Mouse (Mus musculus) midbrain, embryonic 13.5 days (tissue): Measurements from ENCODE around the gene Als2cl. TPM values are rescaled to one million over a fixed set of nuclear protein-coding genes. Genes with fewer than 3 reads are reported as not detected.

ENCODE experiments used
- ATAC-seq: fragments of 200-750 bp; cut with Nextera tagmentation; 2 replicates; pipeline ENCODE4 v1.8.0; 2017; ENCODE audit warnings: mild to moderate bottlenecking, moderate TSS enrichment, moderate library complexity
- H3K27ac ChIP-seq: fragments of 300-500 bp; sonication (generic); 2 replicates; pipeline ENCODE4 v1.5.1; 2015; ENCODE audit warnings: inconsistent platforms, mild to moderate bottlenecking, moderate library complexity
- H3K27me3 ChIP-seq: fragments of 300-500 bp; sonication (generic); 2 replicates; pipeline ENCODE4 v1.6.1; 2015; ENCODE audit warnings: mild to moderate bottlenecking, inconsistent platforms
- H3K36me3 ChIP-seq: fragments of 300-500 bp; sonication (generic); 2 replicates; pipeline ENCODE4 v1.6.1; 2015; ENCODE audit warnings: mild to moderate bottlenecking, inconsistent platforms
- H3K4me1 ChIP-seq: fragments of 300-500 bp; sonication (generic); replicated peaks from 2 replicates; pipeline ENCODE4 v1.6.1; 2015; ENCODE audit warnings: inconsistent platforms
- H3K4me2 ChIP-seq: fragments of 300-500 bp; sonication (generic); replicated peaks from 2 replicates; pipeline ENCODE4 v1.6.1; 2015; ENCODE audit warnings: moderate library complexity, mild to moderate bottlenecking, inconsistent platforms
- H3K4me3 ChIP-seq: fragments of 300-500 bp; sonication (generic); replicated peaks from 2 replicates; pipeline ENCODE4 v1.5.1; 2015; ENCODE audit warnings: mild to moderate bottlenecking, inconsistent platforms
- H3K9ac ChIP-seq: fragments of 300-500 bp; sonication (generic); replicated peaks from 2 replicates; pipeline ENCODE4 v1.6.1; 2015; ENCODE audit warnings: mild to moderate bottlenecking, inconsistent platforms
- H3K9me3 ChIP-seq: fragments of 300-500 bp; sonication (generic); 2 replicates; pipeline ENCODE4 v1.6.1; 2016; ENCODE audit warnings: mild to moderate bottlenecking, inconsistent platforms
- WGBS: fragments of 180-500 bp; shearing (Covaris S2); methylation state at CpG from one replicate; pipeline ENCODE4 v1.1.7; 2015; 5-methylcytosine and 5-hydroxymethylcytosine counted together
- polyA plus RNA-seq: library from polyadenylated mRNA; unstranded; fragments of >200 nt; fragmentation: Nextera tagmentation; extraction: Ambion mirVana; gene quantifications from 2 replicates; pipeline ENCODE4 v1.2.1, GENCODE M21; 2015

The Als2cl gene
- polyA plus RNA-seq, 1 experiment from 2014 or later: 0.98 TPM

GRCm38 (mm10) chr9:110887388-110888303 lies 8.0 kb downstream of the Als2cl start:
- Histone ChIP-seq H3K4me3 (no peak overlapping the region), H3K4me2 (no peak overlapping the region), H3K9ac (no peak overlapping the region), H3K4me1 (0 out of 2 replicates have a peak, but pooled peaks cover 4% of the 10 kb centered on the region), H3K27ac (no peak overlapping the region), H3K9me3 (no peaks in the 10 kb centered on the region), H3K36me3 (no peaks in the 10 kb centered on the region), H3K27me3 (no peaks in the 10 kb centered on the region)
- no peak for ATAC-seq
- WGBS: 71% methylated on average over 9 of the region's 9 CpGs

DNA sequence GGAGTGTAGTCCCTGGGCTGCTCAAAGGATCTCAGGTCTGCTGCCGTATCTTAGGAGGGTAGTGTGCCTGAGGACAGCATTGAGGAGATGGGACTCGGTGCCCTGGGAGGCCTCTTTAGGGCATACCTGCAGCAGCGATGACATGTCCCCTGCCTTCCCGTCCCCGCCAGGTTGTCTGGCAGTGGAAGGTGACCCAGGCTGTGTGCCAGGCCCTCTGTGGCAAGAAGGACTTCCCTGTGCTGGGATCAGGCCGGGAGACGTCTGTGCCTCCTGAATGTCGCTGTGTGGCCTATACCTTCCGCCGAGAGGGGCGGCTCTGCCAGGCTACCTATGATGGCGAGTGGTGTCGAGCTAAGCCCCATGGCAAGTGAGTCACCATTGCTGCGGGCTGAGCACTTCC lies 9.3 kb downstream of the Als2cl start:
- Histone ChIP-seq H3K9ac (no peak overlapping the region), H3K27ac (no peak overlapping the region), H3K4me2 (no peak overlapping the region), H3K4me1 (0 out of 2 replicates have a peak, but pooled peaks cover 4% of the 10 kb centered on the region), H3K27me3 (peaks cover 2% of the 10 kb centered on the region; the same call in 1 of the 2 replicates), H3K4me3 (no peak overlapping the region), H3K36me3 (no peaks in the 10 kb centered on the region), H3K9me3 (no peaks in the 10 kb centered on the region)
- WGBS: 87% methylated on average over 14 of the region's 14 CpGs
- ATAC-seq: no peak

DNA sequence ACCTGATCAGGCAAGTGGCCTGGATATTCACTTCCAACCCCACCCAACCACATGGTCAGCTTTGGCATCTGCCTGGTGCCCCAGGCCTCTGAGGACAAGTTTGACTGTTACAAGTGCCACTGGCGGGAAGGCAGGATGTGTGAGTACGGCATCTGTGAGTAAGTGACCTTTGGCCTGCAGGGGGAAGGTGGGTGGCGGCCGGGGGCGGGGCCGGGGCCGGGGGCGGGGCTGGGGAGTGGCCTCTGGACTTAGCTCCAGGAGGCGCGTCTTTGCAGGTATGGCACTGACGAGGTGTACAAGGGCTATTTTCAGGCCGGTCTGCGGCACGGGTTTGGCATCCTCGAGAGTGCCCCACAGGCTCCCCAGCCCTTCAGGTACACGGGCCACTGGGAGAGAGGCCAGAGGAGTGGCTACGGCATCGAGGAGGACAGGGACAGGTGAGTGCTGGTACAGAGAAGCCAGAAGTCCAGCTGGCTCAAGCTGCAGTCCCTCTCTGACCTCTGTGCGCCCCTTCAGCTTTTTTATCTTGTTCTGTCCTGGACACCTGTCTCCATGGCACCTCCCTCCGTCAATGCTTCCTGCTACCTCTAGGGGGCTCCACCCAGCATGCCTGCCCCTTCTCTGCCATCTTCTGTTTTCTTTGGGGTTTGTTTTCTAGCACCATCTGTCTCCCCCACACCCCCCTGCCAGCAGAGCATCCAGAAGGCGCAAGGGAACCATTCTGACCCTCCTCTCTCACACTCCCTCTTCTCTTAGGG lies 10.5 kb downstream of the Als2cl start:
- ATAC-seq: no peak
- Histone ChIP-seq H3K9ac (no peak overlapping the region), H3K9me3 (no peaks in the 10 kb centered on the region), H3K4me2 (no peak overlapping the region), H3K4me1 (0 out of 2 replicates have a peak, but pooled peaks cover 4% of the 10 kb centered on the region), H3K4me3 (no peak overlapping the region), H3K27me3 (peaks cover 6% of the 10 kb centered on the region; the same call in 1 of the 2 replicates), H3K36me3 (no peaks in the 10 kb centered on the region), H3K27ac (no peak overlapping the region)
- WGBS: 15% methylated on average over 19 of the region's 21 CpGs

GRCm38 (mm10) chr9:110891077-110891828 lies 11.6 kb downstream of the Als2cl start:
- Histone ChIP-seq H3K4me3 (no peak overlapping the region), H3K4me1 (peaks cover 8% of the 10 kb centered on the region; the same call in 1 of the 2 replicates), H3K9me3 (no peaks in the 10 kb centered on the region), H3K27me3 (peaks cover 8% of the 10 kb centered on the region; the same call in 1 of the 2 replicates), H3K36me3 (no peaks in the 10 kb centered on the region), H3K9ac (no peak overlapping the region), H3K4me2 (no peak overlapping the region), H3K27ac (no peak overlapping the region)
- WGBS: 84% methylated on average over 12 of the region's 12 CpGs
- no peak for ATAC-seq

GRCm38 (mm10) chr9:110892552-110892951 lies 12.9 kb downstream of the Als2cl start:
- peaks cover 8% of the 10 kb centered on the region; the same call in 1 of the 2 replicates for H3K4me1 ChIP-seq
- H3K4me3 ChIP-seq: no peak overlapping the region
- peaks cover 8% of the 10 kb centered on the region; the same call in 1 of the 2 replicates for H3K27me3 ChIP-seq
- no peak overlapping the region for H3K27ac ChIP-seq
- no peak overlapping the region for H3K4me2 ChIP-seq
- no peaks in the 10 kb centered on the region for H3K36me3 ChIP-seq
- H3K9ac ChIP-seq: no peak overlapping the region
- ATAC-seq: no peak
- WGBS: 92% methylated on average over 3 of the region's 3 CpGs
- H3K9me3 ChIP-seq: no peaks in the 10 kb centered on the region

DNA sequence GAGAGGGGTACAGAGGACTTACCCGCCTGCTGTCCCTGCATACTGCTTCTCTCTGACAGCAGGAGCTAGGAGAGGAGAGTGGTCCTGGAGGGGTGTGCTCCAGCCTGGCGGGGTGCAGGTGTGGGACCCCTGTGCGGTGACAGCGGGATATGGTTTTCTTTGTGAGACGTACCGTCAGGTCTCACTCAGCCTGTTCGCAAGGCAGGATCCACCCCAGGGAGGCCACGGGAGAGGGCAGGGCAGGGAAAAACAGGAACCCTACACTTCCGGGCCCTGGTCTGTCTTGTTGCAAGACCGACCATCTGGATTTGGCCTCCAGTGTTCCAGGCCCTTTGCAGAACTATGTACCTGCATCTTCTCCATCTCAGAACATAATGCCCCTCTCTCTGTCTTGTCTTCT lies 13.8 kb downstream of the Als2cl start:
- H3K27ac ChIP-seq: no peak overlapping the region
- ATAC-seq: no peak
- H3K4me3 ChIP-seq: no peak overlapping the region
- no peak overlapping the region for H3K4me2 ChIP-seq
- peaks cover 8% of the 10 kb centered on the region; the same call in 1 of the 2 replicates for H3K27me3 ChIP-seq
- peaks cover 8% of the 10 kb centered on the region; the same call in 1 of the 2 replicates for H3K4me1 ChIP-seq
- H3K36me3 ChIP-seq: no peaks in the 10 kb centered on the region
- no peak overlapping the region for H3K9ac ChIP-seq
- WGBS: 72% methylated on average over 10 of the region's 10 CpGs
- no peaks in the 10 kb centered on the region for H3K9me3 ChIP-seq

DNA sequence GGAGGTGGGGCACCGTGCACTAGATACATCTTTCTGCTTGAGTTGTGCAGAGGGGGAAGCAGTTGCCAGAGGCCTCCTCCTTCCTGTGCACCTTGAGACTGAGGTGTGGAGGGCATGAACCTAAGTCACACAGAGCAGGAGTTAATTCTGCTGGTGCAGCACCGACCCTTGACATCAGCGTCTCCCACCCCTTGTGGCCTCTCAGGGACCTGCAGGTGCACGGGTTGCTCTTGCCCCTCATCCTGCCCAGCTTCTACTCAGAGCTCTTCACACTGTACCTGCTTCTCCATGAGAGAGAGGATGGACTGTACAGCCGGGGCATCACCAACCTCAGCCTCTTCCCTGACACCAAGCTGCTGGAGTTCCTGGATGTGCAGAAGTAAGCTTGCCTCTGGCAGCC lies 15.8 kb downstream of the Als2cl start:
- Histone ChIP-seq H3K36me3 (no peaks in the 10 kb centered on the region), H3K9me3 (no peaks in the 10 kb centered on the region), H3K27me3 (peaks cover 8% of the 10 kb centered on the region; the same call in 1 of the 2 replicates), H3K4me1 (peaks cover 4% of the 10 kb centered on the region; the same call in 1 of the 2 replicates), H3K4me2 (no peak overlapping the region), H3K4me3 (no peak overlapping the region), H3K27ac (no peak overlapping the region), H3K9ac (no peak overlapping the region)
- no peak for ATAC-seq
- WGBS: 55% methylated on average over 5 of the region's 5 CpGs

GRCm38 (mm10) chr9:110895994-110896393 lies 16.3 kb downstream of the Als2cl start:
- 0 out of 2 replicates have a peak overlapping the region, but pooled peaks have one; percentile 16 for H3K9ac ChIP-seq
- no peaks in the 10 kb centered on the region for H3K36me3 ChIP-seq
- peak; percentile 57; the same call in 1 of the 2 replicates for ATAC-seq
- peak overlapping the region; percentile 23 for H3K4me2 ChIP-seq
- no peak overlapping the region; the same call in 1 of the 2 replicates for H3K4me3 ChIP-seq
- H3K4me1 ChIP-seq: peaks cover 4% of the 10 kb centered on the region; the same call in 1 of the 2 replicates
- no peaks in the 10 kb centered on the region for H3K9me3 ChIP-seq
- H3K27ac ChIP-seq: no peak overlapping the region
- H3K27me3 ChIP-seq: peaks cover 8% of the 10 kb centered on the region; the same call in 1 of the 2 replicates
- 18% methylated on average over 7 of the region's 7 CpGs for WGBS

DNA sequence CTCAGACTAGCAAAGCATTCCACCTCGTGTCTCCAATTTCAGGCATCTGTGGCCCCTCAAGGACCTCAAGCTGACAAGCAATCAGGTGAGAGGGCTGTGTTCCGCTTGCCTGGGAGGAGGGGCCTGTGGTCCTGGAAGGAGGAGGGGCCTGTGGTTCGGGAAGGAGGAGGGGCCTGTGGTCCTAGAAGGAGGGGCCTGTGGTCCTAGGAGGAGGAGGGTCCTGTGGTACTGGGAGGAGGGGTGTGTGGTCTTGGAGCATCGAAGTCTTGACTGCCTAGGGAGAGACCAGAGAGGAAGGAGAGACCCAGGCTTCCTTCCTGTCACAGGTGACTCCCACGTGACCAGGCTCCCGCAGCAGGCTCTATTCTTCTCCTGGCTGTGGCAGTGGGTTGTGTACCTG lies 16.9 kb downstream of the Als2cl start:
- peaks cover 4% of the 10 kb centered on the region; the same call in 1 of the 2 replicates for H3K4me1 ChIP-seq
- peaks cover 8% of the 10 kb centered on the region; the same call in 1 of the 2 replicates for H3K27me3 ChIP-seq
- H3K36me3 ChIP-seq: no peaks in the 10 kb centered on the region
- H3K4me2 ChIP-seq: peak overlapping the region; percentile 23
- no peaks in the 10 kb centered on the region for H3K9me3 ChIP-seq
- H3K27ac ChIP-seq: no peak overlapping the region
- peak; percentile 13; the same call in 1 of the 2 replicates for ATAC-seq
- 13% methylated on average over 6 of the region's 6 CpGs for WGBS
- H3K4me3 ChIP-seq: no peak overlapping the region
- H3K9ac ChIP-seq: 0 out of 2 replicates have a peak overlapping the region, but pooled peaks have one; percentile 16

DNA sequence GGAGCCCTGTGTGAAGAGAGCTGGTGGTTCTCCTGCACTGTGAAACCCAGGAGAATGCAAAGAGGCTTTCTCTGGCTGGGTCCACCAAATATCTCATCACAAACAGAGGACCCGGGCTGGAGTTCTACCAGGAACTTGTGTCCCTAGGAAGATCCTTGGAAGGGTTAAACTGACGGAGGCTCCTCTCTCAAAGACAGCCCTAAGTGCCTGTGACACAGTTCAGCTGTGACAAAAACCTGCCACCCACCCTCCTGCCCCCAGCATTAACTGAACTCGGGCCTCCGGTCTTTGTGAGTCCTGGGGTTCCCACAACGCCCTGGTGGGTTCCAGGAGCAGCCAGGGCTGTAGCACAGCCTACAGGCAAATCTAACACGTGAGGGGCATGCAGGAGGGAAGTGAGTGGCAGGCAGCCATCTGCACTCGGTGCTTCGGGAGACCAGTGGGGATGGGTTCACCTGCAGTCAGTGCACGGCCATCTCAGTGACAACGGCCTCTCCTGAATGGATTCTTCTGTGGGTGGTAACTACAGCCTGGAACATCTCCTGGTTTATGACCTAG lies 19.9 kb downstream of the Als2cl start:
- Histone ChIP-seq H3K9ac (no peak overlapping the region), H3K9me3 (no peaks in the 10 kb centered on the region), H3K4me1 (peaks cover 4% of the 10 kb centered on the region; the same call in 1 of the 2 replicates), H3K27ac (no peak overlapping the region), H3K4me2 (no peak overlapping the region), H3K36me3 (no peaks in the 10 kb centered on the region), H3K27me3 (peaks cover 6% of the 10 kb centered on the region; the same call in 1 of the 2 replicates), H3K4me3 (no peak overlapping the region)
- 63% methylated on average over 10 of the region's 10 CpGs for WGBS
- no peak for ATAC-seq

DNA sequence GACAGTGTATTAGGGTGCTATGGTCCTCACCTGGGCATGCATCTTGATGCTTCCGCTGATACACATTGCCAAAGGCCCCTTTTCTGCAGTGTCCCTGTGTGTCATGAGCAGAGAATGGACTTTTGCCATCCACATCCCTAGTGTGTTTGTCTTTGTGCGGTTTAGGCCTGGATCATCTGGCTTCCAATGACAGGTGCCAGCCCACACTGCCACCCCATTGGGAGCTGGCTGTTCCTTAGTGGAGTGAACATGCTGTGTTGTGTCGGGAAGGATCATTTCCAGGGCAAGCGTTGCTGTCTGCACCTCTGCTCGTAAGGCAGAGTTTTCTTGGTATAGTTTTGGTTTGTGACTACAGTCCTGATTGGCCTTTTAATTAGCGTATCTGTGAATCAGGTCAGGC lies 21.5 kb downstream of the Als2cl start:
- 94% methylated on average over 6 of the region's 6 CpGs for WGBS
- Histone ChIP-seq H3K36me3 (no peaks in the 10 kb centered on the region), H3K4me2 (no peak overlapping the region), H3K27me3 (no peaks in the 10 kb centered on the region), H3K27ac (no peak overlapping the region), H3K9ac (no peak overlapping the region), H3K4me3 (no peak overlapping the region), H3K9me3 (no peaks in the 10 kb centered on the region), H3K4me1 (peaks cover under 1% of the 10 kb centered on the region; the same call in 1 of the 2 replicates)
- ATAC-seq: no peak
